Mouse (Mus musculus): Measurements from ENCODE around the gene Mrgprx2.

GRCm38 (mm10) chr7:48499221-48499620 lies at the start of gene Mrgprx2:
- TF ChIP-seq TAL1 (IDR thresholded peaks at IDR 0.05; ENCODE audit: low read length) (no peak), GATA1 (IDR thresholded peaks at IDR 0.05; ENCODE audit: low read length) (no peak)
